Mouse (Mus musculus): ENCODE measurements at regions not wholly inside any gene's neighbourhood (a gene's known extent, or its start where the extent isn't known, plus 50 kb on each side); places are given as distances from the start of the nearest gene placed in this dataset.
A peak's percentile ranks its signal among the peaks of the same experiment; 100 is the strongest.

GRCm38 (mm10) chr12:25224644-25225043 is 127.7 kb upstream of the Id2 start:
- TF ChIP-seq CTCF (IDR thresholded peaks at IDR 0.05), result peak; percentile 38
- no peak for TF ChIP-seq EP300 (IDR thresholded peaks at IDR 0.05)

Measured in lung, postnatal 0 days (tissue).